Mouse (Mus musculus): ENCODE measurements around the gene Top1.

- no peak for TF ChIP-seq CTCF (IDR thresholded peaks at IDR 0.05; ENCODE audit: control insufficient read depth, insufficient read depth, insufficient read length)
- no peak for TF ChIP-seq MAX (IDR thresholded peaks at IDR 0.05)
- no peak for TF ChIP-seq CEBPB (IDR thresholded peaks at IDR 0.05; ENCODE audit: low read depth)
- no peak for TF ChIP-seq USF1 (IDR thresholded peaks at IDR 0.05; ENCODE audit: low read depth)
- no peak for TF ChIP-seq MYOG (IDR thresholded peaks at IDR 0.05; ENCODE audit: control insufficient read depth, extremely low read depth, insufficient read length)
- TF ChIP-seq MYOD1 (IDR thresholded peaks at IDR 0.05; ENCODE audit: control insufficient read depth, insufficient read length, low read depth), result no peak
These were observed 85.1 kb downstream of the Top1 start for GRCm38 (mm10) chr2:160730797-160731116.
